Mouse (Mus musculus) ovary, adult 18-20 months (tissue): Measurements from ENCODE around the gene Ppie.
"Not testable (repeated sequence)": the region's sequence is repeated elsewhere in the genome, so short reads cannot be mapped to it uniquely, and the experiment has no call there.

ENCODE experiments used
- DNase-seq: peaks from one replicate; pipeline ENCODE4 v3.0.0; 2022; ENCODE audit warnings: low spot score, mixed read lengths

Ppie gene

GRCm38 (mm10) chr4:123114651-123115050, 25.1 kb downstream of the Ppie start:
- not testable (repeated sequence) for DNase-seq

- no peak for DNase-seq
Measured at GRCm38 (mm10) chr4:123112216-123112764, 27.5 kb downstream of the Ppie start.

DNA sequence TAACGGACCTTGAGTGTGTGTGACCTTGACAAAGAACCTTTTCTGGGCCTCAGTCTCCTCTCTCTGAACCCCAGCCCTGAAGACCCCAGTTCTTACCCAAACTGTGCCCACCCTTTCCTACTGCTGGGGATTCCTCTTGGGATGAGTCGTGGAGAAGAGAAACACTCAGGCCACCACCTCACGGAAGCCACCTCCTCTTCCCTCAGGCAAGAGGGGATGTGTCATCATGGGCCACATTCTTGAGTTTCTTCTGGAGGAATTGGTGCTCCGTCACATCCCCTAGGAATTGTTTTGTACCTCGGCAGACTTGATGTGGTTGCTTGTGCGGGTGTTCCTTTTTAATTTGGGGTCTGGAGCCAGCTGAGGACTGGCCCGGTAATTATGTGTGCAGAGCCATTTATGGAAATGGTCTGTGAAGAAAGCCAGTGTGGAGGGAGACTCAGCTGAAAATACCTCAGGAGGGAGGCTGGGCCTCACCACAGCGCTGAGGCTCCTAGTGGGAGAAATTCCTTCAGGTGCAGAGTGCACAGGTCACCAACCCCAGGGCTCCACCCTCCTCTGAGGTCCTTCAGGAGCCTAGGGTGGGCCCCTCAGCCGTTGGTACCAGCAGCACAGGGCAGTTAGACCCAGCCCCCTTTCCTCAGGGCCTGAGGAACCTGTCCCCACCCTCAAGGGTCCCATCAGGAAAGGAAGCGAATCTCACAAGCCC, 28.3 kb downstream of the Ppie start:
- DNase-seq: not testable (repeated sequence)

- no peak for DNase-seq
Measured at GRCm38 (mm10) chr4:123110751-123111150, 29.0 kb downstream of the Ppie start.

- no peak for DNase-seq
Measured at GRCm38 (mm10) chr4:123108056-123108455, 31.7 kb downstream of the Ppie start.

DNA sequence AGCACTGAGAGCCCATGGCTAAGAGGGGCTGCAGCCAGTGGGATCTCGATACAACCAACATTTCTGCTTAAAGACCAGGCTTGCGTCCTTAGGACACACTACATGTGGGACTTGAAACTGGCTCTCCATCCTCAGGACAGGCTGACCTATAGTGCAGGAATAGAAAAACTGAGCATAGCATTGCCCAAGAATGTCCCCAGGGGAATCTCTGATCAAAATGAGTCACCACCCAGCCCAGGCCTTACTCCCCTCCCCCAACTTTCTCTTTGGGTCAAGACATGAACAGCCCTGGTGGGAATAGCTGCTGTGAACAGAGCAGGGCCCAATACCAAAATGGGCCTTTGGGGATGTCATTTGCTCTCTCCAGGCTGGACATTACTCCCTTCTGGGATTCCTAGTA, 32.9 kb downstream of the Ppie start:
- no peak for DNase-seq

GRCm38 (mm10) chr4:123105929-123106328, 33.8 kb downstream of the Ppie start:
- DNase-seq: not testable (repeated sequence)

DNA sequence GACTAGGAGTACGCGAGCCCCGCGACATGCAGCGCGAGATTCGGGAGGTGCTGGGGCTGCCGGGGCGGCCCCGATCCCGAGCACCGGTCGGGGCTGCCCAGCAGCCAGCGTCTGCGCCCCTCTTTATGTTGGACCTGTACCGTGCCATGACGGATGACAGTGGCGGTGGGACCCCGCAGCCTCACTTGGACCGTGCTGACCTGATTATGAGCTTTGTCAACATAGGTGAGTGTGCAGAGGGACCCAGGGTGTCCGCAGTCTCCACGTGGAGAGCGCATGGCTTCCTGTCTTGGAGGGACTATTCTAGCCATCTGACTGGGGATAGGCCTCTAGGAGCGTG, 34.3 kb downstream of the Ppie start:
- DNase-seq: no peak

DNA sequence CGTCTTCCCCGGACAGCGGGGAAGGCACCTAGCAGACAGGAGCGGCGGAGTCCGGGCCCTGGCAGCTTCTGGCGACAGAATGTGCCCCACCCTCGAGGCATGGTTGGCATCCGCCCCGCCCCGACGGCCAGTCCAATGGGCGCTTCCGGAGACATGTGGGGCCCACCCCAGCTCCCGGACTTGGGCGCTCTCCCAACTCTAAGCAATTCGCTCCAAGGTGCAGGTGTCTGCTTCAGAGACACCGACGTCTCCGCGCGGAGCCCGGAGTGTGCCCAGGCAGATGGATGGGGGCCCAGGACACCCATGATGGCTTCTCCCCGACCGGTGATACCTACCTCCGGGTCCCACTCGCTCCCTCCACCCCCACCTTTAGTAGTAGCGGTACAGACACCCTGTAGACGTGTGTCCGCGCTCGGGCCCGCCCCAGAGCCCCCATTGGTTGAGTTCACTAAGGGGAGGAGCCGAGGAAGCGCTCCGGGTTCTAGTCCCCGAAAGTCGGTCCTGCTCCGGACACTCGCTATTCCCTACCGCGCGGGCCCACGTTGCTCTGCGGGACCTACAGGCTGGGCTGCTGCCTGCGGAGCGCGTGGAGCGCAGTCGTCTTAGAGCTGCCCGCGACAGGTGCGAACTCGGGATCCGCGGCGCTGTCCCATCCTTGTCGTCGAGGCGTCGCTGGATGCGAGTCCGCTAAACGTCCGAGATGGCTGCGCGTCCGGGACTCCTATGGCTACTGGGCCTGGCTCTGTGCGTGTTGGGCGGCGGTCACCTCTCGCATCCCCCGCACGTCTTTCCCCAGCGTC, 34.9 kb downstream of the Ppie start, which contains the start of gene Bmp8b:
TSS of gene Bmp8b (plus strand) at position 515 of the 800 bp plus-strand sequence.
- DNase-seq: no peak

- no peak for DNase-seq
Measured at GRCm38 (mm10) chr4:123093869-123094268, 45.9 kb downstream of the Ppie start.

- no peak for DNase-seq
Measured at GRCm38 (mm10) chr4:123093064-123093776, 46.5 kb downstream of the Ppie start.

GRCm38 (mm10) chr4:123092621-123093020, 47.1 kb downstream of the Ppie start:
- no peak for DNase-seq

GRCm38 (mm10) chr4:123086381-123086780, 53.4 kb downstream of the Ppie start:
- no peak for DNase-seq

DNA sequence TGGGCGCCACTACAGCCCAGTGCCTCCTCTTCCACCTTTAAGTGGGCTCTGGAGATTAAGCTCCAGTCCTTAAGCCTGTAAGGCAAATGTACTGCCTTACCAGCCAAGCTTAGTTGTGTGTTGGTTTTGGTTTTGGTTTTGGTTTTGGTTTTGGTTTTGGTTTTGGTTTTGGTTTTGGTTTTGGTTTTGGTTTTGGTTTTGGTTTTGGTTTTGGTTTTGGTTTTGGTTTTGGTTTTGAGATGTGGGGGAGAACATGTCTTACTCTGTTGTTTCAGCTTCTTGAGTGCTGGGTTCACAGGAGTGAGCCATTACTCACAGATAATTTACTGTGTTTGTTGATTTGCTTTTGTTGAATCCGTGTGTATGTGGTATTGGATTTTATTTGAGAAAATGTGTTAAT, 54.5 kb downstream of the Ppie start:
- no peak for DNase-seq

DNA sequence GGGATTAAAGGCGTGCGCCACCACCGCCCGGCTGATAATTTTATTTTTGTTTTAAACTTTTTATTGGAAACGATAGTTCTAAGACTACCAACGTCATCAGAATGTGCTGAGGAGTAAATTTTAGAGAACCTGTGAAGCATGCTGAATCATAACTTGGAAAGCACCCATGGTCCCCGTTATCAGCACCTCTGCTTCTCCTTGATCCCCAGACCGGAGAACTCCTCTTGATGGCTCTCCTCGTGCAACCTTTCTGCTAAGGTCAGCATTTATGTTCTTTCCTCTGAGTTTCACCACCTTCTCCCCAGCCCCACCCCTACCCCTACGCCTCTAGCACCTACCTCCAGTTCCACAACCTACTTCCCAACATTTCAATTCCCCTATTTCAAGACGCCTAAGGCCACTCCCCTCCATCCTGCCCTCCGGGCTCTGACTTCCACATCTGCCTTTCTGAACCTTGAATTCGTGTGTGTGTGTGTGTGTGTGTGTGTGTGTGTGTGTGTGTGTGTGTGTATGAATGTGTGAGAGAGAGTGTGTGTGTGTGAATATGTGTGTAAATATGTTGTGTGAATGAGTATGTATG, 56.3 kb downstream of the Ppie start:
- DNase-seq: no peak

- DNase-seq: no peak
Measured at GRCm38 (mm10) chr4:123082283-123083163, 57.2 kb downstream of the Ppie start.

- peak; percentile 45 for DNase-seq
Measured at GRCm38 (mm10) chr4:123080791-123081190, 59.0 kb downstream of the Ppie start.

DNA sequence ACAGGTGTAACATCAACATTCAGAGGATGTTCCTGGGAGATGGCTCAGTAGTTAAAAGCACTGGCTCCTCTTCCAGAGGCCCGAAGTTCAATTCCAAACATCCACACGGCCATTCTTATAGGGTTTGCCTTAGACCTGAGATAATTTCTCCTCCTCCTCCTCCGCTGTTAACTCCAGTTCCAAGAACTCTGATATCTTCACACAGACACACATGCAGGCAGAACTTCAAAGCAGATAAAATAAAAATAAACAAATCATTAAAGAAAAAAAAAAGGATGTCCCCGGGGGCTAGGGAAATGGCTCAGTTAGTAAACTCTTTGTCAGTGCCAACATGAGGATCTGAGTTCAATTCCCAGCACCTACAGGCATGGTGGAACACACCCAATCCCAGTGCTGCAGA, 61.5 kb downstream of the Ppie start:
- DNase-seq: no peak
